Mouse (Mus musculus): Measurements from ENCODE around the gene Hmg20b. TPM values are rescaled to one million over a fixed set of nuclear protein-coding genes. Genes with fewer than 3 reads are reported as not detected.

Gene Hmg20b
- total RNA-seq (2021), result 10 to 100 TPM; 26.8 to 41.9 TPM
- long read RNA-seq, experiment 1, transcript Hmg20b-202 (10 exons, 1,463 nt), result minor isoform, 6 of 37 reads
- long read RNA-seq, experiment 1, transcript Hmg20b-201 (9 exons, 1,621 nt), result major isoform, 11 of 37 reads
- long read RNA-seq, experiment 1, partial matches to known transcripts, result 4 of 37 reads
- long read RNA-seq, experiment 1, other reads (novel, unspliced or antisense), result 12 of 37 reads
- long read RNA-seq, experiment 2, transcript Hmg20b-202 (10 exons, 1,463 nt), result minor isoform, 6 of 38 reads
- long read RNA-seq, experiment 2, transcript Hmg20b-201 (9 exons, 1,621 nt), result major isoform, 17 of 38 reads
- long read RNA-seq, experiment 2, transcript Hmg20b-203 (10 exons, 1,540 nt), result minor isoform, 5 of 38 reads
- long read RNA-seq, experiment 2, partial matches to known transcripts, result 1 of 38 reads
- long read RNA-seq, experiment 2, other reads (novel, unspliced or antisense), result 9 of 38 reads

GRCm38 (mm10) chr10:81350351-81351063, at the start of gene Hmg20b:
TSS of gene Hmg20b (minus strand) at chr10:81350480.
- DNase-seq, result peak; percentile 98

- DNase-seq, result no peak
These were observed 49.6 kb upstream of the Hmg20b start for GRCm38 (mm10) chr10:81399798-81400308.

GRCm38 (mm10) chr10:81399296-81399695, 49.0 kb upstream of the Hmg20b start:
- no peak for DNase-seq

- DNase-seq, result no peak
These were observed 46.5 kb upstream of the Hmg20b start for GRCm38 (mm10) chr10:81396749-81397148.

GRCm38 (mm10) chr10:81395865-81396264, 45.6 kb upstream of the Hmg20b start:
- DNase-seq, result no peak

GRCm38 (mm10) chr10:81395127-81395526, 44.8 kb upstream of the Hmg20b start:
- peak; percentile 75 for DNase-seq

- no peak for DNase-seq
These were observed 43.3 kb upstream of the Hmg20b start for GRCm38 (mm10) chr10:81393456-81394063.

GRCm38 (mm10) chr10:81392781-81393185, 42.5 kb upstream of the Hmg20b start, which contains the start of gene Smim24:
TSS of gene Smim24 (plus strand) at chr10:81393051.
- no peak for DNase-seq

- no peak for DNase-seq
These were observed 42.0 kb upstream of the Hmg20b start for GRCm38 (mm10) chr10:81392270-81392669.

GRCm38 (mm10) chr10:81390678-81390965, 40.3 kb upstream of the Hmg20b start:
- no peak for DNase-seq

- peak; percentile 82 for DNase-seq
These were observed 39.8 kb upstream of the Hmg20b start for GRCm38 (mm10) chr10:81389801-81390677.

GRCm38 (mm10) chr10:81389373-81389772, 39.1 kb upstream of the Hmg20b start:
- no peak for DNase-seq

GRCm38 (mm10) chr10:81388505-81389055, 38.3 kb upstream of the Hmg20b start, which contains the start of gene Gm48552:
TSS of gene Gm48552 (plus strand) at chr10:81389005.
- DNase-seq, result no peak

GRCm38 (mm10) chr10:81387716-81388115, 37.4 kb upstream of the Hmg20b start:
- DNase-seq, result no peak

- DNase-seq, result no peak
These were observed 35.5 kb upstream of the Hmg20b start for GRCm38 (mm10) chr10:81385603-81386306.

- DNase-seq, result no peak
These were observed 34.3 kb upstream of the Hmg20b start for GRCm38 (mm10) chr10:81384605-81384982.

- DNase-seq, result peak; percentile 100
These were observed 33.7 kb upstream of the Hmg20b start, which contains the start of the genes Dohh and Gm48551 for GRCm38 (mm10) chr10:81383802-81384604. TSS of gene Dohh (plus strand) at chr10:81384428. TSS of gene Gm48551 (plus strand) at chr10:81384466.

- DNase-seq, result no peak
These were observed 31.8 kb upstream of the Hmg20b start for GRCm38 (mm10) chr10:81382039-81382438.

GRCm38 (mm10) chr10:81379809-81380378, 29.6 kb upstream of the Hmg20b start:
- no peak for DNase-seq

All from gastrocnemius, postnatal 10 days (tissue).